Mouse (Mus musculus) limb, embryonic 12.5 days (tissue): ENCODE data around the gene Adgrv1. TPM values are rescaled to one million over a fixed set of nuclear protein-coding genes. Genes with fewer than 3 reads are reported as not detected.

Source experiments
- ATAC-seq: fragments of 200-750 bp; cut with Nextera tagmentation; 2 replicates; pipeline ENCODE4 v1.8.0; 2017; ENCODE audit warnings: low read depth, moderate TSS enrichment; ENCODE audit not compliant: insufficient number of reproducible peaks, insufficient read depth, low FRiP score, low TSS enrichment
- H3K27ac ChIP-seq: fragments of 300-500 bp; sonication (generic); 2 replicates; pipeline ENCODE4 v1.5.1; 2016; ENCODE audit warnings: mild to moderate bottlenecking, moderate library complexity
- H3K27me3 ChIP-seq: fragments of 300-500 bp; sonication (generic); 2 replicates; pipeline ENCODE4 v1.6.1; 2016; ENCODE audit warnings: mild to moderate bottlenecking, moderate library complexity
- H3K36me3 ChIP-seq: fragments of 300-500 bp; sonication (generic); 2 replicates; pipeline ENCODE4 v1.6.1; 2016; ENCODE audit warnings: mild to moderate bottlenecking, moderate library complexity
- H3K4me1 ChIP-seq: fragments of 300-500 bp; sonication (generic); replicated peaks from 2 replicates; pipeline ENCODE4 v1.6.1; 2016
- H3K4me2 ChIP-seq: fragments of 300-500 bp; sonication (generic); 2 replicates; pipeline ENCODE4 v1.6.1; 2016; ENCODE audit warnings: mild to moderate bottlenecking, moderate library complexity
- H3K4me3 ChIP-seq: fragments of 300-500 bp; sonication (generic); replicated peaks from 2 replicates; pipeline ENCODE4 v1.5.1; 2016; ENCODE audit warnings: mild to moderate bottlenecking
- H3K9ac ChIP-seq: fragments of 300-500 bp; sonication (generic); replicated peaks from 2 replicates; pipeline ENCODE4 v1.6.1; 2016; ENCODE audit warnings: mild to moderate bottlenecking, moderate library complexity
- H3K9me3 ChIP-seq: fragments of 300-500 bp; sonication (generic); 2 replicates; pipeline ENCODE4 v1.6.1; 2016; ENCODE audit warnings: mild to moderate bottlenecking, moderate library complexity
- WGBS: fragments of 180-500 bp; shearing (Covaris S2); methylation state at CpG from one replicate; pipeline ENCODE4 v1.1.7; 2016; 5-methylcytosine and 5-hydroxymethylcytosine counted together
- polyA plus RNA-seq: library from polyadenylated mRNA; unstranded; fragments of >200 nt; fragmentation: Nextera tagmentation; extraction: Ambion mirVana; gene quantifications from 2 replicates; pipeline ENCODE4 v1.2.1, GENCODE M21; 2016

The Adgrv1 gene
- polyA plus RNA-seq, 1 experiment from 2014 or later = 0.97 TPM

DNA sequence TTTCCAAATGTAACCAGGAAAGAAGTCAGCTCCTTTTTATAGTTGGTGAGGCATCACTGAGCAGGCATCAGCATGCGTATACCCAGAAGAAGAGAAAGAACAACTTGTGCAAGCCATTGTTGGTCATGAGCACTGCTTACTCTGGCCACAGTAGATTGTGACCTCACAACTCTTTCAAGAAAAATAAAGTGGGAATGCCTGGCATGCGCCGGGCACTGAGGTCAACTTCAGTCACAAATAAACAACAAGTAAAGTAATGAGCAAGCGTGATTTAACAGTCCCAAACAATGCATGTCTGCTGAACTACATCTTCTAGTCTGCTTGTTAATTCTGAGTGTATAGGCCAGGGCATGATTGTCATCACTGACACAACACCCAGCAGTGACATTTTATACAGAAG lies 499.6 kb downstream of the Adgrv1 start:
- peaks cover 22% of the 10 kb centered on the region for H3K4me1 ChIP-seq
- no peaks in the 10 kb centered on the region for H3K9me3 ChIP-seq
- no peak overlapping the region for H3K27ac ChIP-seq
- ATAC-seq = no peak
- H3K27me3 ChIP-seq = no peaks in the 10 kb centered on the region
- H3K36me3 ChIP-seq = no peaks in the 10 kb centered on the region
- no peak overlapping the region for H3K4me3 ChIP-seq
- H3K4me2 ChIP-seq = no peak overlapping the region
- no peak overlapping the region for H3K9ac ChIP-seq
- 75% methylated on average over 4 of the region's 4 CpGs for WGBS

DNA sequence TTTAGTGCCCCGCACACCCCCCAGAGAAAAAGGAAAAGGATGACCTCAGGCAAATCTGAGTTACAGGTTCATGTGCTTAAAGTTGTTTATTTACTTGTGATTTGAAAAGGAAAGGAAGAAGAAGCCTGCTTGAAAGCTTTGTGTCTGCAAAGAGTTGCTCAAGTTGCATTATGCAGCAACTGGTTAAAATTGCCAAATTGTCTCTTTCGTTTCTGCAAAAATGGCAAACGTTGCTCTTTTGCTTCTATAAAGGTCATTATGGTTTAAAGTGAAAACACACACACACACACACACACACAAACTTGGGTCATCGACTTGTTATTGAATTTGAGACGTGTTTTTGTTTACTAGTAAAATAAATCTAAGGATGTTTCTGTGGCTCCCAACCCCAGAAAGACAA lies 500.3 kb downstream of the Adgrv1 start:
- Histone ChIP-seq H3K4me3 (no peak overlapping the region), H3K4me1 (peaks cover 22% of the 10 kb centered on the region), H3K27me3 (no peaks in the 10 kb centered on the region), H3K36me3 (no peaks in the 10 kb centered on the region), H3K27ac (no peak overlapping the region), H3K4me2 (no peak overlapping the region), H3K9ac (no peak overlapping the region), H3K9me3 (no peaks in the 10 kb centered on the region)
- 64% methylated on average over 5 of the region's 5 CpGs for WGBS
- no peak for ATAC-seq

DNA sequence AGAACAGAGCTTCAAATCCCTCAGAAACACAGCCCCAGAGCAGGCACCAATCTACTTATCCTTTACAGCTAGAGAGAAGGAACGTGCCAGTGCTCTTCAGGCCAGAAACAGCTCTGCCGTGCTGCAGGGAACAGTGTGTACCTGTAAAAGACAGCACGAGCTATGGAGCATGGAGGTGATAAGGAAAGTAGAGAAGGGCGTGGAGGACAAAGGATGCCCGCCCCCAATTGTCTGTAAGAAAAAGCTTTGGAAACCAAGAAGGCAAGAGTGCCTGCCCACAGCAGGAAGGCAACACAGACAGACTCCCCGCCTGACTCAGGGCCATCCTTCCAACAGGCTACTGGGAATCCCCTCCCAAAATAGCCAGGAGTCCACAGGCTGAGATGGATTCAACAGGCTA lies 501.1 kb downstream of the Adgrv1 start:
- Histone ChIP-seq H3K27ac (no peak overlapping the region), H3K4me1 (peaks cover 20% of the 10 kb centered on the region), H3K4me3 (no peak overlapping the region), H3K27me3 (no peaks in the 10 kb centered on the region), H3K9me3 (no peaks in the 10 kb centered on the region), H3K36me3 (no peaks in the 10 kb centered on the region), H3K4me2 (no peak overlapping the region), H3K9ac (no peak overlapping the region)
- ATAC-seq = no peak
- 59% methylated on average over 6 of the region's 6 CpGs for WGBS

DNA sequence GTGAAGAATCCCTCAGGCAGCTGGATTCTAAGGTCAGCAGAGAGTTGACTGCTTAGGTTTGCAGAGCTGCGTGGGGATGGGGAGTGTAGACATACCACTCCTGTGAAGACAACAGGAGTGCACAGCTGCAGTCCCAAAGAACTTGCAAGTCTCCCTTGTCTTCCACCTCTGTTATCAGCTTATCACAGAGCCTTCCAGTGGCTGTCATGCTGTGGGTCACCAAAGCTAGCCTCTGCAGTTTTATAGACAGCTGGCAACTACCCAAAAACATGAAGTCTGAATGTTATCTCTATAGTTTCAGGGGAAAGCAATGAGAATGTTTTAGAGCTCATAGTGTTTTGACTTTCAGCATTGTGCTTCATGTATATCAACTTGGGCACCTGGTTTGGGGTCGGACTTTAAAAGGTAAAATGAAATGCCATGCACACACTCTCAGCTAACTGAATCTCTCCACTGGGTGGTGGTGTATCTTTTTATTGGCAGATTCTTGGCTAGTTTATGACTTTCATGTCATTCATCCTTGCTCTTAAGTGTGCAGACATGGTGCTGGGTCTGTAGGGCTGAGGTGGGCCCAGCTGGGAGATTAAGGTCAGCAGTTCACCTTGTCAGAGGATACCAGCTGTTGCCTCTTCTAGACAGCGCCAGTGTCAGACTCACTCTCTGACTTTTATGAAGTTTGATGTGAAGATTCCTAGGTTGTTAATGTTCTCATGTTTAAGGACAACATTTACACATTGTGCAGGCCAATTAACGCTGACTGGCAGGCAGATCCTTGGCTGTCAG lies 502.0 kb downstream of the Adgrv1 start:
- Histone ChIP-seq H3K27me3 (no peaks in the 10 kb centered on the region), H3K9me3 (no peaks in the 10 kb centered on the region), H3K27ac (no peak overlapping the region), H3K4me3 (no peak overlapping the region), H3K4me2 (no peak overlapping the region), H3K36me3 (no peaks in the 10 kb centered on the region), H3K4me1 (peaks cover 12% of the 10 kb centered on the region), H3K9ac (no peak overlapping the region)
- ATAC-seq = no peak
- WGBS = 75% methylated on average over 4 of the region's 4 CpGs

DNA sequence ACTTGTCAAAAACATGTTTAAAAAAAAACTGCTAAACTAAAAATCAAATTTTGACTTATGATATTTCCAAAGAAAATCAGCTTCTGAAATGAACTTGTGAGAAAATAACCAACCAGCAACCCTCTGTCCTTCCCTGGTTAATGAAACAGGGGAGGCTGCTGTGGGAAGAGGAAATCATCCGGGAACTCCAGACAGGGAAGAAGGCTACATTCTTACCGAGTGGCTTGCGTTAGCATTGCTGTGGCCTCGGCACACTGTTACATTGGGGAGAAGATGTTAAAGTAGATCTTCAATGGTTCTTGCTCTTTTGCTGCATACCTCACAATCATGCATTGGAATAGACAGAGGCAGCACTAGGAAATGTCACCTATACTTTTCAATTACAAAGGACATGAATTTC lies 507.1 kb downstream of the Adgrv1 start:
- Histone ChIP-seq H3K4me3 (no peak overlapping the region), H3K9me3 (no peaks in the 10 kb centered on the region), H3K27me3 (no peaks in the 10 kb centered on the region), H3K27ac (no peak overlapping the region), H3K36me3 (no peaks in the 10 kb centered on the region), H3K4me1 (no peaks in the 10 kb centered on the region), H3K9ac (no peak overlapping the region), H3K4me2 (no peak overlapping the region)
- 79% methylated on average over 4 of the region's 4 CpGs for WGBS
- no peak for ATAC-seq

DNA sequence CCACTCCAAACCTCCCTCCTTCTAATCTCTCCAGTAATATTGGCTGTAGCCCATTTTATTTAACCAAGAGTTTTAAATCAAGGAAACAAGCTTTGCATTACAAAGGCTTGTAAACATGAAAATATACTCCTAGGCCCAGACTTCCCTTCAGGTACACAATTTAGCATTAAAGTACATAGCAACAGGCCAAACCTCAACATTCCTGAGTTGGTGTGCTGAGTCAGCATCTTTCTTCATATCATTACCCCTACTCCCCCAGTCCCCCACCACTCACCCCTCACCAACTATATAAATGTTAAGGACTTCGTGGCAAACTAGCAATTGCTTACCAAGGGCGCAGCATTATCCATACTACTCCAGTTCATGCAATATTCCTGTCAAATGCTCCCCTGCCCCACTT lies 510.7 kb downstream of the Adgrv1 start:
- ATAC-seq = no peak
- H3K4me1 ChIP-seq = no peaks in the 10 kb centered on the region
- H3K36me3 ChIP-seq = no peaks in the 10 kb centered on the region
- H3K27me3 ChIP-seq = no peaks in the 10 kb centered on the region; the same call in 1 of the 2 replicates
- WGBS = 84% methylated on average over 2 of the region's 2 CpGs
- H3K9ac ChIP-seq = no peak overlapping the region
- H3K9me3 ChIP-seq = no peaks in the 10 kb centered on the region
- H3K4me3 ChIP-seq = no peak overlapping the region
- no peak overlapping the region for H3K4me2 ChIP-seq
- H3K27ac ChIP-seq = no peak overlapping the region

DNA sequence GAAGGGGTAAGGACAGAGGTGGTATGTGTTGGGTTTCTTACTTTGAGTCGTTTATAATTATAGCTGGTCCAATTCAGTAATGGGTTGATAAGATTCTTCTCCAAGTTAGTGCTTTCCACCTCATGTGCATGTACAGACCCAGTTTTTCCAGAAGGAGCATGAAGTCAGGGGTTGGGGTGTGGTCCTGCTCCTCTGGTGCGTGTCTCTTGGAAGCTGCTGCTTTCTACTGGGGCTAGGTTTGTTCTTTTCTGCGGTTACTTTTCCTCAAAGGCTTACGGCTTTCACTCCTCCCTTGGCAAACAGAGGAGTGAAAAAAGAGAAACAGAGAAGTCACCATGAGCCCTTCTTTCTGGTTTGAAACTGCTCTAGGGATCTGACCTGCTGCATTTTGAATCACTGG lies 522.5 kb downstream of the Adgrv1 start:
- WGBS = 91% methylated on average over 4 of the region's 4 CpGs

DNA sequence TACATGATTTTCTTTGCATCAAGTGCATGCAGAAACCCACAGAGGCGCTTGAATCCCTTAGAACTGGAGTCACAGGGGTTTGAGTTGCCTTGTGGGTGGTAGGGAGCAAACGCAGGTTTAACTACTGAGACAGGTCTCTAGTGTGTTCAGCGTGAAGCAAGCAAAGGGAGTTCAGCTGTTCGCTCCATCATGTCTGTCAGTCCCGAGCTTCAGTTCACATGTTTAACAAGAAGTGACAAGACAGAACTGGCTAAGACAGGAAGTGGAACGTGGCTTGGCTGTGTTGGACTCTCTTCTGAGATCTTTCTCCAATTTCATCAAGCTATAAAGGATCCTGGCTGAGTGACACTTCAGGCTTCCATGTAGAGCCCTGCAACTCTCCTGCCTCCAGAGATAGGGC lies 523.3 kb downstream of the Adgrv1 start:
- Histone ChIP-seq H3K36me3 (no peaks in the 10 kb centered on the region), H3K4me2 (no peak overlapping the region), H3K4me3 (no peak overlapping the region), H3K9me3 (no peaks in the 10 kb centered on the region), H3K9ac (no peak overlapping the region), H3K4me1 (peaks cover 3% of the 10 kb centered on the region; the same call in 1 of the 2 replicates), H3K27me3 (no peaks in the 10 kb centered on the region), H3K27ac (no peak overlapping the region)
- 67% methylated on average over 6 of the region's 6 CpGs for WGBS
- ATAC-seq = no peak

More for the DNA sequence above, 522.5 kb downstream of the Adgrv1 start:
- no peak for ATAC-seq
- Histone ChIP-seq H3K36me3 (no peaks in the 10 kb centered on the region), H3K27me3 (no peaks in the 10 kb centered on the region), H3K9ac (no peak overlapping the region), H3K4me3 (no peak overlapping the region), H3K4me1 (peaks cover 3% of the 10 kb centered on the region; the same call in 1 of the 2 replicates), H3K9me3 (no peaks in the 10 kb centered on the region), H3K4me2 (no peak overlapping the region), H3K27ac (no peak overlapping the region)

DNA sequence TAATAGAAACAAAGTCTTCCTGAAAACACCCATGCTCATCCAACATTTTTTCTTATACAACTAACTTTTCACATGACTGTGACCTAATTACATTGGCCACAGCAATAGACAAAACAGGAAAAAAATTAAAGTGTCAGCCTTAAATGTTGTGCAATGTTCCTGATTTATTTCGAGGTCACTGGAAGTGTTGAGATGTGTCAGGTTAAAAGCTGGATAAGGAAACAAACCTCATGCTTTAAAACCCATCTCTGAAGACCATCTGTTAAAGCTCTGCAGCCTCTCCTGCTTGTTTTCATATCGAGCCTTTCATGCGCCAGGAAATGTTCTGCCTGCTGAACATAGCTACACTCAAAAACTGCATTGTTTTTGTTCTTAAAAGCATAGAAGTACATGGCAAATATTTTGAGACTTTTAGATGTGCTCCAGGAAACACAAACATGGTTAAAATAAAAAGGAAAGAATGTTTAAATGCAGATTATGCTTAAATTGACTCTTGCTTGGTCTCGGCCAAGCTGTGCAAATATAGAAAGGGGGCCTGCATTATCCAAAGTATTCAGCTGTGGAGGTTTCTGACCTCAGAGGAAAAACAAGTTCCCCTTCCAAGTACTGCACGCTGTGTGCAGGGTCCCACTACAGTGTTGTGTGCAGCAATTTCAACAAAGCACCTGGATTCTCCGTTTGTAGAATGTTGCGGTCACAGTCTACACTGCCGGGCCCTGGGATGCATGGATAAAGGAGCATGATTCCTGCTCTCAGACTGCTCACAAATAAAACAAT lies 524.2 kb downstream of the Adgrv1 start:
- ATAC-seq = no peak
- Histone ChIP-seq H3K36me3 (no peaks in the 10 kb centered on the region), H3K27ac (peak overlapping the region; percentile 51; the same call in 1 of the 2 replicates), H3K4me3 (no peak overlapping the region), H3K9me3 (no peaks in the 10 kb centered on the region), H3K4me2 (no peak overlapping the region), H3K4me1 (peaks cover 3% of the 10 kb centered on the region; the same call in 1 of the 2 replicates), H3K27me3 (no peaks in the 10 kb centered on the region), H3K9ac (no peak overlapping the region; the same call in 1 of the 2 replicates)
- WGBS = 63% methylated on average over 8 of the region's 8 CpGs

DNA sequence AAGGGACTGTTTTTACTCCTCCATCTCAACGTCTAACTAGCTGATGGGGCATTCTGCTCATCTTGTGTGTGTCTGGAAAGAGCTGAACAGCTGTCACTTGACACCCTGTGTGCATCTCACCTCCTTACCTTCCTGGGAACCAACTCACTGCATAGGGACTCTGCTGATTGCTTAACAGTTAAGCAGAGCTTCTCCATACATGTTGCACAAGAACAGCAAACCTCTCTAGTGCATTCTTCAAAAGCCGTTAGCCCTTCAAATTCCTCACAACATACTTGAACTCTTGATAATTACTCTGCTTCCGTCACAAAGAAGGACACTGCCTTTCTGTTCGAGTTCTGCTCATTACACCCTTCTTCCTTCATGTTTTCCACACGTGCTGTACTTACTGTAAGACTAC lies 525.5 kb downstream of the Adgrv1 start:
- Histone ChIP-seq H3K4me3 (no peak overlapping the region), H3K4me2 (no peak overlapping the region), H3K9ac (no peak overlapping the region), H3K36me3 (no peaks in the 10 kb centered on the region), H3K27me3 (no peaks in the 10 kb centered on the region), H3K27ac (no peak overlapping the region), H3K4me1 (peaks cover 3% of the 10 kb centered on the region; the same call in 1 of the 2 replicates), H3K9me3 (no peaks in the 10 kb centered on the region)
- 63% methylated on average over 5 of the region's 5 CpGs for WGBS
- no peak for ATAC-seq

DNA sequence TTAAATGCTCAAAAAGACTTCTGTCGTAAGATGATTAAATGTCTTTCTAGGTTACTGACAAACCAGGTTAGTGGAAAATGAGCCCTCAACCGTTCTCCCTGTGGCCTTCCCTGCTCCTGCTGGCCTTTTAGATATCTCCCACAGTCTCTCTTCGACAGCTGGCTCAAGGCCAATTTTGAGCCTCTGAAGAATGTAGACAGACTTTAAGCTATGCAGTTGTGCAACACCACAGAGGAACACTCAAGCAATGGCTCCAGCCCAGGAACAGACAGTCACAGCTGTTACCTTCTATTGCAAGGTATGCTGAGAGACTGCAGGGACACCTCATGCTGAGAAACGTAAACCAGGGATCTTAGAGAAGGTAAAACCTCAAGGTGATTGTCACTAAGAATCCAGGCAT lies 529.2 kb downstream of the Adgrv1 start:
- Histone ChIP-seq H3K27ac (no peak overlapping the region), H3K9ac (no peak overlapping the region), H3K9me3 (no peaks in the 10 kb centered on the region), H3K4me2 (no peak overlapping the region), H3K4me3 (no peak overlapping the region), H3K36me3 (no peaks in the 10 kb centered on the region), H3K4me1 (no peaks in the 10 kb centered on the region; the same call in 1 of the 2 replicates), H3K27me3 (no peaks in the 10 kb centered on the region)
- 71% methylated on average over 4 of the region's 4 CpGs for WGBS
- no peak for ATAC-seq
